Mouse (Mus musculus): ENCODE data around the gene Zswim1. TPM values are rescaled to one million over a fixed set of nuclear protein-coding genes. Genes with fewer than 3 reads are reported as not detected.
A peak's percentile ranks its signal among the peaks of the same experiment; 100 is the strongest.

Zswim1 gene
- 21.4 and 22.3 TPM in 2 replicates for polyA plus RNA-seq (2016; fragmentation: Nextera tagmentation; extraction: Ambion mirVana)

DNA sequence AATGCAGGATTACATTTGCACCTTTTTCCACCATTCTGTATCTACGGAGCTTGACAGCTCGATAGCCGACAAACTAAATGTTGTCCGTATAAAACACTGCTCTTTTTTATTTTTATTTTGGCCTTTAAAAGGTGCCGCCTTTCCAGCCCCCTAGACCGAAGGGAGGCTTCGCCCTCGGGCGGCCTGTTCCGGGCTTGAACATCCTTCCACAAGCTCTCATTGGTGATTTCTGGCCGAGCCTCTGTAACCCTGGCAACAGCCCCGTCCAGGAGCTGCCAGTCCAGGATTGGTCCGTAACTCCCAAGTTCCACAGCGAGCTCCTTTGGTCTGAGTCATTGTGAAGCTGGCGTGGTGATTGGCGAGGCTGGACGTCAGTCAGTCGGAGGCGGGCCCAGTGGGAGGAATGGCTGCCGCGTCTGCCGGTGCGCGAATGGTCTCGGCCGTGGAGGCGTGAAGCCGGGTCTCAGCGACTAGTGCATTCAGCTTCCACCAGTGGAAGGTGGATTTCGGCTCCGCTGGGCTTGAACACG is at the start of gene Zswim1:
Zswim1 (plus strand) TSS at position 51 of the 530 bp plus-strand sequence.
- 2% methylated on average over 32 of the region's 32 CpGs for WGBS
- ATAC-seq (ENCODE audit: low FRiP score), result peak; percentile 99
- Histone ChIP-seq H3K4me3 (peak within 1 kb of the TSS; percentile 71), H3K27me3 (no peaks in the 10 kb centered on the region), H3K9me3 (replicated peaks) (no peaks in the 10 kb centered on the region), H3K27ac (peak within 1 kb of the TSS; percentile 93), H3K9ac (peak within 1 kb of the TSS; percentile 72), H3K36me3 (peaks cover 47% of the 10 kb centered on the region), H3K4me1 (peaks cover 13% of the 10 kb centered on the region), H3K4me2 (replicated peaks) (peak within 1 kb of the TSS; percentile 57)

DNA sequence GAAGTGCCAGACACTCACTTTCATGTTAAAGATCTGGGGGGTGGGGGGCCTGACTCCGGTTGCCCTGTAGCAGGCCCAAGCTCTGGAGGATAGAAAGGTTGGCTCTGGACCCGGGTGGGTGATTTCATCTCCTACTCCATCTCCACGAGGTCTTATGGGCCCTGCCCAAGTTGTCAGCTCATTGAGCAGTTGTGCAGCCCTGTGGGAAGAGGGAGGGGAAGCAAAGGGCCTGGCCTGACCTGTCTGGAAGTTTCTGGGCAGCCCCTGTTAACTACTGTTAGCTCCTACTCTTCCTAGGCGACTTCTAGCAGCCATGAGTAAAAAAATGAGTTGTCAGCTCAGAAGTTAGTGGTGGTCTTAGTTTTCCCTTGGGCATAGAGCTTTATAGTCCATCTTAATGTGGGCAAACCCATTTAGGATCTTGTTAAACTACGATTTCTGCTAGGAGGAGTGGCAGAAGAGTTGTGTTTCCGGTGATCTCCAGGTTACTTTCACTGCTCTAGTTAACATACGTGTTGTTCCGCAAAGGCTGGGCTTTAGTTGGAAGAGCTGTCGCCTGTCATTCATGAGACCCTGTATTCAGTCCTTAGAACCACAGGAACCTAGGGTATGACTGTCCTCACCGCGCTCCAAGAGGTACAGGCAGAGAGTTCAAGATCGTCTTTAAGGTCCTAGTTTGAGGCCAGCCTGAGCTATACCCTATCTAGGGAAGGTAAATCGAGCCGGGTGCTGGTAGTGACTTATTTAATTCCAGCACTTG is 49.1 kb upstream of the Zswim1 start:
- Histone ChIP-seq H3K9me3 (replicated peaks) (no peaks in the 10 kb centered on the region), H3K9ac (no peak overlapping the region), H3K4me2 (replicated peaks) (no peak overlapping the region), H3K27ac (no peak overlapping the region), H3K27me3 (no peaks in the 10 kb centered on the region), H3K36me3 (peaks cover 9% of the 10 kb centered on the region; the same call in 1 of the 2 replicates), H3K4me1 (peaks cover 25% of the 10 kb centered on the region), H3K4me3 (no peak overlapping the region)
- ATAC-seq (ENCODE audit: low FRiP score), result no peak
- WGBS, result 77% methylated on average over 14 of the region's 14 CpGs

DNA sequence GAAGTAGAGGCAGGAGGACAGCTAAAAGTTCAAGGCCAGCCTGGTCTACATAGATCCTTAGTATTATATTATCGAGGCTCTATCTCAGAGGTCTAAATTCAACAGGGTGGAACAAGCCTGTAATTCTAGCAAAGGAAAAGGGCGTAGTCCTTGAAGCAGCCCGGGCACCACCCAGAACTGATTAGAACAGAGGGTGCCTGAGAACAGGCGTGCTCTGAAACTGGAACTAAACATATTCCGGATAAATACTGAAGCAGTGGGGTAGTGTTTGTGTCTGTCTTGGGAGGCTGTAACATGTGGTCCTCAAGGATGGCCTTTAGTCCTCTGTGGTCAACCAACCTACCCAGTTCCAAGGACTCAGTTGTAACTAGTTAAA is 48.5 kb upstream of the Zswim1 start:
- no peak overlapping the region for H3K4me3 ChIP-seq
- H3K9ac ChIP-seq, result no peak overlapping the region
- peaks cover 9% of the 10 kb centered on the region; the same call in 1 of the 2 replicates for H3K36me3 ChIP-seq
- 85% methylated on average over 5 of the region's 5 CpGs for WGBS
- no peaks in the 10 kb centered on the region for H3K9me3 ChIP-seq (replicated peaks)
- ATAC-seq (ENCODE audit: low FRiP score), result no peak
- H3K27ac ChIP-seq, result no peak overlapping the region
- no peak overlapping the region for H3K4me2 ChIP-seq (replicated peaks)
- H3K4me1 ChIP-seq, result peaks cover 25% of the 10 kb centered on the region
- no peaks in the 10 kb centered on the region for H3K27me3 ChIP-seq

DNA sequence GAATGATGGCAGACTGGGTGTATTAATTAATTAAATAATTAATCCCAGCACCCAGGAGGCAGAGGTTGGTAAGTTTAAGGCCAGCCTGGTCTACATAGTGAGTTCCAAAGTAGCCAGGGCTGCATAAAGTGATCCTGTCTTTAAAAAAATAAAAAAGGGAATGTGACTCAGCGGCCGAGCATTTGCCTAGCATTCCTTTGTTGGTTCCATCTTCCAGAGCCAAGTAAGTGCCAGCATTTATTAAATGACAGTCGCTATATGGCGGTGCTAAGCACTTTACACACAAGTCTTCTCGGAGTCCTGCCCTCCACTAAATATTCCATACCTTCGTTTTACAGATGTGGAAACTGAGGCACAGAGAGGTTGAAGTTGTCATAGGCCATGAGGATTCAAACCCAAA is 46.4 kb upstream of the Zswim1 start:
- WGBS, result 90% methylated on average over 6 of the region's 6 CpGs
- Histone ChIP-seq H3K27ac (no peak overlapping the region), H3K36me3 (peaks cover 9% of the 10 kb centered on the region; the same call in 1 of the 2 replicates), H3K4me2 (replicated peaks) (no peak overlapping the region), H3K9me3 (replicated peaks) (no peaks in the 10 kb centered on the region), H3K9ac (no peak overlapping the region), H3K4me1 (peaks cover 12% of the 10 kb centered on the region), H3K4me3 (no peak overlapping the region), H3K27me3 (no peaks in the 10 kb centered on the region)
- ATAC-seq (ENCODE audit: low FRiP score), result no peak

DNA sequence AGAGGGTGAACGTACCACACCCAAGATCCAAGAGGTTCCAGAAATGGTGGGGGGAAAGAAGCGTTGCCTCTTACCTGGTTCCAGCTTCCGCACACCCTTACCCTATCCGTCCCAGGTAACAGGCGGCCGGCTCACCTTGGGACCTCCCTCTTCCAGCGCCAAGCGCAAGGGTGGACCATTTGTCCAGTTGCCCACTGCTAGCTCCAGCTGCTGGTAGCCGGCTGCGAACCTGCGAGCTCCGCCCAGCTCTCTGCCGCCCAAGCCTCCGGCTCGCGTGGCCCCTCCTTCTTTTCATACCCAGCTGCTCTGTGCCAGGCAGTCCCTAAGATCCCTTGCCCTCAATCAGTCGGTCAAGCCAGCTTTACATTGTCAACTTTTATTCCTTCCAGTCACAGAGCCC is 45.7 kb upstream of the Zswim1 start:
- Histone ChIP-seq H3K4me1 (peaks cover 6% of the 10 kb centered on the region), H3K4me2 (replicated peaks) (no peak overlapping the region), H3K27ac (no peak overlapping the region), H3K27me3 (no peaks in the 10 kb centered on the region), H3K9ac (no peak overlapping the region), H3K9me3 (replicated peaks) (no peaks in the 10 kb centered on the region), H3K36me3 (peaks cover 6% of the 10 kb centered on the region; the same call in 1 of the 2 replicates), H3K4me3 (no peak overlapping the region)
- 65% methylated on average over 17 of the region's 17 CpGs for WGBS
- ATAC-seq (ENCODE audit: low FRiP score), result no peak

DNA sequence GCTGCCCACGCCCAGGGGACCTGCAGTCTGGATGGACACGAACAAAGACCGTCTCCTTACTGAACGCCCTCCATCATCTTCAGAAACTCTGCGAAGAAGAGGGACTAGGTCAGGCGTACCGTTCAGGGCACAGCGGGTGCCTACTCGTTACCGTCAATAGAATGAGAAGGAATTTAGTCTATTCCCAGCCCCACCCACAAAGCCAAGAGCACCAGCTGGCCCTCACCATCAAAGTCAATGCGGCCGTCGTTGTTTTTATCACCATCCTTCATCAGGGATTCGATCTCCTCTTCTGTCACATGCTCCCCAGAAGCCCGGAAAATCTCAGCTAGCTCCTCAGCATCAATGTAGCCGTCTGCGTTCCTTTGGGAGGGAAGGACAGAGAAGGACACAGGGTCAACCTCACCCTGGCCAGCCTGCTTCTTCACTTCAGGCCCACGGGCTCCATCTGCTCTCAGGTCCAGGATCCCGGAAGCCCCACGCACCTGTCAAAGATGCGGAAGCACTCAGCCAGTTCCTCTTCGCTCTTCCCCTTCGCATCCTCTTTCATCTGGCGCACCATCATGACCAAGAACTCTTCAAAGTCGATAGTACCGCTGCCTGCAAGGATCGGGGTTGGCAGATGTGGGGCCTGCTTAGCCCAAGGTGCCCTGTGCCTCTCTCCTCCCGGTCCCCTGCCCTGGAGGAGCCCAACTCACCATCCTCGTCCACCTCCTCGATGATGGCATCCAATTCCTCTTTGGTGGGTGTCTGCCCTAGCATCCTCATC is 45.1 kb upstream of the Zswim1 start:
- no peaks in the 10 kb centered on the region for H3K9me3 ChIP-seq (replicated peaks)
- H3K4me2 ChIP-seq (replicated peaks), result no peak overlapping the region
- H3K4me3 ChIP-seq, result no peak overlapping the region
- no peaks in the 10 kb centered on the region for H3K4me1 ChIP-seq
- 86% methylated on average over 30 of the region's 30 CpGs for WGBS
- H3K36me3 ChIP-seq, result no peaks in the 10 kb centered on the region
- no peak overlapping the region for H3K27ac ChIP-seq
- H3K27me3 ChIP-seq, result no peaks in the 10 kb centered on the region
- ATAC-seq (ENCODE audit: low FRiP score), result no peak
- H3K9ac ChIP-seq, result no peak overlapping the region

DNA sequence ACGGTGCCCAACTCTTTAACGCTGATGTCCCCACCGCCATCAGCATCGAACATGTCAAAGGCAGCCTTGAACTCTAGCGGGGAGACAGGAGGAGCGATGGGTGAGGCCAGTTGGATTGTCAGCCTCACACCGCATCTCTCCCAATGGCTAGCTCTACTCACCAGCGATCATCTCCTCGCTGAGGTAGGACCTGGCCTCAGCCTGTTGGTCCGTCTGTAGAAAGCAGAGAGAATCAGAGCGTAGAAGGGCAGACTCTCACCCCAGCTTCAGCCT is 44.5 kb upstream of the Zswim1 start:
- 92% methylated on average over 11 of the region's 11 CpGs for WGBS

DNA sequence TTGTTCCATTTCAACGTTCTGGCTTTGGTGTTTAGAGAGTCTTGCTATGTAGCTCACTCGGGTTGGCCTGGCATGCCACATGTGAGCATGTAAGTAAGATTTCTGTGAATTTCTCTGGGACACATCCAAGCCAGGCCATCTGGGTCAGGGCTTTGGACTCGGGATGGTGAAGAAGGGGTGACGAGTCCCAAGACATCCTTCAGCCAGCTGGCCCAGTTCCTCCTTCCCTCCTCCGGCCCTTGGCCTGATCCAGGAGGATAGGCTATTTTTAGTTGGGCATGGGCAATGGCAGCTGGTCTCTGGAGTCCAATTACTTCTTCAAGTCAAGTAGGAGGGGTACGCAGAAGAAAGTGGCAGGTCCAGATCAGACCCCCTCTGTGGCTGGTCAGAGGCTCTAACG is 43.7 kb upstream of the Zswim1 start:
- Histone ChIP-seq H3K9me3 (replicated peaks) (no peaks in the 10 kb centered on the region), H3K27me3 (no peaks in the 10 kb centered on the region), H3K36me3 (no peaks in the 10 kb centered on the region), H3K27ac (no peak overlapping the region), H3K4me1 (no peaks in the 10 kb centered on the region), H3K4me2 (replicated peaks) (no peak overlapping the region), H3K9ac (no peak overlapping the region), H3K4me3 (no peak overlapping the region)
- ATAC-seq (ENCODE audit: low FRiP score), result no peak
- WGBS, result 87% methylated on average over 7 of the region's 7 CpGs

More for the DNA sequence above, 44.5 kb upstream of the Zswim1 start:
- Histone ChIP-seq H3K4me2 (replicated peaks) (no peak overlapping the region), H3K4me1 (no peaks in the 10 kb centered on the region), H3K9ac (no peak overlapping the region), H3K27ac (no peak overlapping the region), H3K27me3 (no peaks in the 10 kb centered on the region), H3K9me3 (replicated peaks) (no peaks in the 10 kb centered on the region), H3K36me3 (no peaks in the 10 kb centered on the region), H3K4me3 (no peak overlapping the region)
- no peak for ATAC-seq (ENCODE audit: low FRiP score)

DNA sequence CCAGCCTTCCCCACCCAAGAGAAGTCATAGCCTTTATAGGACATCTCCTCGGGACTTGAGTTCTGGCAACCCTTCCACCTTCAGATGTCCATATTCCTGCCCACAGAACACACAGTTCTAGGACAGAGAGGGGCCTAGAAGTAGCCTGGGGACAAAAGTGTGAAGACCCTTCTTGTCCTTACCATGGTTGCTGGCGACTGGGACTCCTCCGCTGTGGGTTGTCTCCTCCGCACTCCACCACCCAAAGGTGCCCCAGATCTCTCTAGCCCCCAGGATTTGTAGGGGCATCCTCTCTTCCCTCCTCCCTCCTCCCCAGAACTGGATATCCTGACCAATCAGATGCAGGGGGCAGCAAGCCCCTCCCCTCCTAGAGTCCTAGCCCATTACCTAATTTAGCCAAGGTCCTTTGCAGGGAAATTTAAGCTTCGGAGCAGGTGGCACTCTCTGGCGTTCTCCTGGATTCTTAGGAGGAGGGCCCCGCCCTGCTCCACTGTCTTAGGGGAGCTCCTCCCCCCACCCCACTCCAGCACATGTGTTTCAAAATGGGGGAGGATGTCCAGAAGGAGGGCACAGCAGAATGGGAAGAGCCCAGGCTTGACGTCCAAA is 42.9 kb upstream of the Zswim1 start, which contains the start of gene Tnnc2:
Tnnc2 (minus strand) TSS at position 487 of the 606 bp plus-strand sequence.
- H3K36me3 ChIP-seq, result no peaks in the 10 kb centered on the region
- H3K27ac ChIP-seq, result no peak within 1 kb of the TSS
- H3K4me1 ChIP-seq, result no peaks in the 10 kb centered on the region
- peaks cover 3% of the 10 kb centered on the region; the same call in 1 of the 2 replicates for H3K27me3 ChIP-seq
- H3K9ac ChIP-seq, result no peak within 1 kb of the TSS
- no peak for ATAC-seq (ENCODE audit: low FRiP score)
- H3K4me3 ChIP-seq, result no peak within 1 kb of the TSS
- no peaks in the 10 kb centered on the region for H3K9me3 ChIP-seq (replicated peaks)
- WGBS, result 66% methylated on average over 8 of the region's 8 CpGs
- no peak within 1 kb of the TSS for H3K4me2 ChIP-seq (replicated peaks)

DNA sequence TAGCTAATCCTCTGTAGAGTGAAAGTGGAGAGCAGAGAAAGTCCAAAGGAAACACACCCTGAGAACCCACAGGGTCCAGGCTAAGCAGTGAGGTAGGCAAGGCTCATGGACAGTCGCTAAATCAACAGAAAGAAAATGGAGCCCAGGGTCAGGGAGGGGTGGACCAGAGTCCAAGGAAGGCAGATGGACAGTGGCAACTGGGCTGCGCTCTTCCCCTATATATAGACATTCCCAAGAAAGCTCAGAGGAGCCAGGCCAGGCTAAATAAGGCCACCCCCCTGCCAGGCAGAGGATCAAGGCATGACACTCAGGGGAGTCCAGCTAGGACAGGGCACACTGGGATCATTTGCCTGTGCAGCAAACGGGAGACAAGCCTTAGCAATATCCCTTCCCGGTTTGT is 40.6 kb upstream of the Zswim1 start:
- no peaks in the 10 kb centered on the region for H3K36me3 ChIP-seq
- H3K4me3 ChIP-seq, result no peak overlapping the region
- H3K27ac ChIP-seq, result no peak overlapping the region
- H3K4me2 ChIP-seq (replicated peaks), result no peak overlapping the region
- peaks cover 17% of the 10 kb centered on the region for H3K4me1 ChIP-seq
- no peak for ATAC-seq (ENCODE audit: low FRiP score)
- WGBS, result 75% methylated on average over 4 of the region's 4 CpGs
- no peak overlapping the region for H3K9ac ChIP-seq
- peaks cover 3% of the 10 kb centered on the region; the same call in 1 of the 2 replicates for H3K27me3 ChIP-seq
- no peaks in the 10 kb centered on the region for H3K9me3 ChIP-seq (replicated peaks)

DNA sequence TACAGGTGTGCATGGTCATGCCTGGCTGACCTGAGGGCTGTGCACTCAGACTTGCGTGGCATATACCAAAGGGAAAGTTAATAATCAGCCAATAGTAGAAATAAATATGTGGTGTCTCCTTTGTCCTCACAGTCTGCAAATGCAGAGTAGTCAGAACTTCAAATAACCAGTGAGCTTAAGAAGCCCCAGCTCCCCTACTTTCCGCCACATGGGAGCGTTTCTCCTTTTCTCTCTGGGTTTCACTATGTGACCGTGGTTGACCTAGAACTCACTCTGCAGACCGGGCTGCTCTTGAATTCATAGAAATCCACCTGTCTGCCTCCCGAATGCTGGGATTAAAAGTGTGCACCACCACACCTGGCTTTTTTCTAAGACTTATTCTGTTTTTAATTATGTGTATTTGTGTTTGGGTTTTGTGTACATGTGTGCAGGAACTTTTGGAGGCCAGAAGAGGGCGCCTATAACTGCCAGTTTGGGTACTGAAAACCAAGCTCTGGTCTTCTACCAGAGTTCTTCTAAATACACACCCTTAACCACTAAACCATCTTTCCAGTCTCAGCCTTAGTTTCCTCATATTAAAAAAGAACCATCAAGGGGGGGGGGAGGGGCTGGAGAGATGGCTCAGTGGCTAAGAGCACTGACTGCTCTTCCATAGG is 38.4 kb upstream of the Zswim1 start:
- Histone ChIP-seq H3K36me3 (peaks cover 5% of the 10 kb centered on the region; the same call in 1 of the 2 replicates), H3K9me3 (replicated peaks) (no peaks in the 10 kb centered on the region), H3K4me1 (peaks cover 20% of the 10 kb centered on the region), H3K27me3 (peaks cover 3% of the 10 kb centered on the region; the same call in 1 of the 2 replicates), H3K4me3 (no peak overlapping the region), H3K9ac (no peak overlapping the region), H3K27ac (no peak overlapping the region), H3K4me2 (replicated peaks) (no peak overlapping the region)
- 82% methylated on average over 7 of the region's 7 CpGs for WGBS
- no peak for ATAC-seq (ENCODE audit: low FRiP score)
